Mouse (Mus musculus): ENCODE results near the gene Tuba1b. TPM values are rescaled to one million over a fixed set of nuclear protein-coding genes. Genes with fewer than 3 reads are reported as not detected.
A peak's percentile ranks its signal among the peaks of the same experiment; 100 is the strongest.

Tuba1b gene
- total RNA-seq, 2 experiments from 2014 or later: 64.0 to 93.6 TPM

DNA sequence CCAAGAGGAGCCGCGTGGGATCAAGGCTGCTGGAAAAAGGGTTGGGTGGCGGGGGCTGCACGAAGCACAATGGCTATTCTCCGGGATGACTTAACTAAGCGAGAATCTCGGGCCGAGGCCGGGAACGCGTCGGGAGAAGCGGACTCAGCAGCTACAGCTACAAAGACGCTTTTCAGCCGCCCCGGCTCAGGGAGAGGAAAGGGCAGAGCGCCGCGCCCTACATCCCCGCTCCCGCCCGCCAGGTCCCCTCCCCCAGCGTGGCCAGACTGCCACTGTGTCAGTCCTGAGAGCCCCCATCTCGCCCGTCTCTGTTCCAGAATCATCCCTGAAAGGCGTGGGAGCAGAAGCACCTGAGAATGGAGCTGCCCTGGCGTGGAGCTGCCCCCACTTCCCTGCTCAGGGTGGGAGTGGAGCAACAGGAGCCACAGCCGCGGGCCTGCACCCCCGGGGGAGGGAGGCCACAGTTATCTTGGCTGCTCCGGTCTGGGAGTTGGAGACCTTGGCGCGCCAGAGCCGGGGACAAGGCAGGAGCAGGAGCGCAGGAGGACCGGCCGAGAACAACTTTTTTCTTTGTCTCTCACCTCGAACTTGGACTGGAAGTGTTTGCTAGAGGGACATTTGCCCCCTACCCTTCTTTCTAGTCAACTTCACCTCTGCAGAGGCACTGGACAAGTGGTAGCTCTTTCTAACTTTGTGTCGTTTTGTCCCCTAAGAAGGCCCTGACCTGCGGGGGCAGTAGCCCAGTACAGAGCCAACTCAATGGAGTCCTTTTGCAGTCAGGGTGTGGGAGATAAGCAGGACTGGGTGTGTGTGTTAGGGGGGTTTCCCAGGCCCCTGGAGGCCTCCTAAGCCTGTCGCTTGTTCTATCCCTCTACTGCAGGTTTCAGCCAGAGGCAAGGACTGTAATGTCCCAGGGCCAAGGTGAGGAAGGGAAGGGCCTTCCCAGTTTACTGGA is 38.5 kb downstream of the Tuba1b start:
- DNase-seq: peak; percentile 27

DNA sequence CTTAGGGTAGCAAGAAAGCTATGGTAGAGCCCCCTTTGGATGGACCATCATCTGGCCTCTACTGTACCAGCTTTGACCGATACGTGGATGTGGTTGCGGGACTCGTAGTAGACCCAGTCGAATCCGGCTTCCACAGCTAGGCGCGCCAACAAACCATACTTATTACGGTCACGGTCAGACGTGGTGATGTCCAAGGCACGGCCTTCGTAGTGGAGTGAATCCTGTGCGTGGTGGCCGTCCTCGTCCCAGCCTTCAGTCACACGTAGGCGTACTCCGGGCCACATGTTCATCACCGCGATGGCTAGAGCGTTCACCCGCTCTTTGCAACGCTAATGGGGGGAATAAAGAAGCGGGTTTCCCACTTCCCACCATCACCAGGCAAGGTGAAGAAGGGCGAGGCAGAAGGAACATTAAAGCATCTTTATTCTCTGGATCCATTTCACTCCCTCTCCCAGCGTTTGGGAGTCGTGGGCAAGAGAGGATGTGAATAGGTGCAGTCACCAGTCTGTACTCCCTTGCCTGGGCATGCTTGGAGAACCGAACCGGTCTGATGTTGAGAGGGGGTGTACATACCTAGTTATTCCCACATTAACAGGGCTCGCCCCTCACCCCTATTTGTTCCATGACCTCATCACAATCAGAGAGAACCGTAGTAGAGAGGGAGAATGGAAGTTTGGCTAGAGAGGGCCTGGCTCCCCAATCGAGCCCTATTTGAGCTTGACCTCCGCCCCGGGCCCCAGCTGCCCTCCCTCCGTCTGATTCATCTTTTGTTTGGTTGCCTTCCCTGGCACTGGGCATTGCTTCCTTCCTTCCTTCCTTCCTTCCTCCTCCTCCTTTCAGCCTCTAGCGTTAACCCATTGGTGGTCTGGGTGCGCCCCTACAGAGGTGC is 39.4 kb downstream of the Tuba1b start:
- intact Hi-C loops (cut with DNase I; ENCODE audit: low total_unique reads): loop anchor here (5.0 kb wide), 2 partner anchors 32 to 102 kb away; no protein-coding TSS in a partner anchor
- DNase-seq: no peak

More for the DNA sequence above, 38.5 kb downstream of the Tuba1b start:
- intact Hi-C loops (cut with DNase I; ENCODE audit: low total_unique reads): no loop called here

DNA sequence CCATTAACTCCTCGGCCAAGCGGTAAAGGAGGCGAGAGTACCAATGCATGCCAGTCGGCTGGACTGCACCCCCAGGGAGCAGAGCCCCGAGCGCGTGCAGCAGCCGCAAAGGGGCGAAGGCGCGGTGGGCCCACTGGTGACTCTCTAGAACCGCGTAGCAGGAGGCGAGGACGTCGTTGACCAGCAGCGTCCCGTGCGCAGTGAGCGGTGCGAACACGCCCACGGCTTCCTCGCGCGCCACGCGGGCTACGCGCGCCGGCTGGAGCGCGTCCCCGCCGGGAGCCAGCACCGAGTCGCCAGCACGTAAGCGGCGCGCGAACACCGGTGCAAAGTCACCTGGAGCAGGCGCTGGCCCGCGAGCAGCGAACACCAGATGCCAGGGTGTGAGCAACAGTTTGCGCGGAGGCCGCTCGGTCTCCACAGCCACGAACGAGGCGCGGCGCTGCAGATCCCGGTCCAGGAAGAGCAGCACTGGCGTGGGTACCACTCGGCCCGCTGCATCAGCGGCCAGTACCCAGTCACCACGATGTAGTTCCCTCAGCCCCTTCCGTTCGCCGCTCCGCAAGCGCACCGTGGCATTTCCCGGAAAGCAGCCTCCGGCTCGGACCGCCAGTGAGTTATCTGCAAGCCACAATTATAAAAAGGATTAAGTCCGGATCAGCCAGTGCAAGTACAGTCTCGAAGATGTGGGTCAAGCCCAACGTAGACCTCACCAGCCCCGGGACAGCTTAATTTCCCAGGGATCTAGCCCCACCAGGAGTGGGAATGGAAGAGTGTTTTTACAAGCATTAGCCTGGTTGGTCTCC is 40.2 kb downstream of the Tuba1b start, which contains the start of gene Rhebl1:
Gene Rhebl1, minus strand, starts transcription at position 601 of the 806 bp plus-strand sequence.
- DNase-seq: peak; percentile 28
- intact Hi-C loops (cut with DNase I; ENCODE audit: low total_unique reads): loop anchor here (5.0 kb wide), 2 partner anchors 33 to 103 kb away; no protein-coding TSS in a partner anchor

DNA sequence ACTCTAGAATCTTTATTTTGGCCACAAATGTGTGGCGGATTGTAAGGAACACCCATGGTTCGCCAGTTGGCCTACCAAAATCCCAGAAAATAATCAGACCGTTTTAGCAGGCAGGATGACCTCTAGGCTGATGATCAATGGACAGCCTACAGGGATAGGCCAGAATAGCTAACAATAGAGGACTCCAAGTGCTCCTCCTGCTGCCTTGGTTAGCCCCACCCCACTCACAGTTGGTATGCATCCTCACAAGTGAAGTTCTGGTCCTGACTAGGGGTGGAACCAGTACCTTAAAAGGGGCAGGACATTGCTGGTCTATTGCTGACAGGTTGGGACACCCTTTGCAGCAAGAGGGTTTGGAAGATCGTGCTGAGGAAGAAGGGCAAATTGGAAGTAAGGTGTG is 41.3 kb downstream of the Tuba1b start:
- intact Hi-C loops (cut with DNase I; ENCODE audit: low total_unique reads): loop anchor here (5.0 kb wide), 2 partner anchors 34 to 104 kb away; no protein-coding TSS in a partner anchor
- no peak for DNase-seq

DNA sequence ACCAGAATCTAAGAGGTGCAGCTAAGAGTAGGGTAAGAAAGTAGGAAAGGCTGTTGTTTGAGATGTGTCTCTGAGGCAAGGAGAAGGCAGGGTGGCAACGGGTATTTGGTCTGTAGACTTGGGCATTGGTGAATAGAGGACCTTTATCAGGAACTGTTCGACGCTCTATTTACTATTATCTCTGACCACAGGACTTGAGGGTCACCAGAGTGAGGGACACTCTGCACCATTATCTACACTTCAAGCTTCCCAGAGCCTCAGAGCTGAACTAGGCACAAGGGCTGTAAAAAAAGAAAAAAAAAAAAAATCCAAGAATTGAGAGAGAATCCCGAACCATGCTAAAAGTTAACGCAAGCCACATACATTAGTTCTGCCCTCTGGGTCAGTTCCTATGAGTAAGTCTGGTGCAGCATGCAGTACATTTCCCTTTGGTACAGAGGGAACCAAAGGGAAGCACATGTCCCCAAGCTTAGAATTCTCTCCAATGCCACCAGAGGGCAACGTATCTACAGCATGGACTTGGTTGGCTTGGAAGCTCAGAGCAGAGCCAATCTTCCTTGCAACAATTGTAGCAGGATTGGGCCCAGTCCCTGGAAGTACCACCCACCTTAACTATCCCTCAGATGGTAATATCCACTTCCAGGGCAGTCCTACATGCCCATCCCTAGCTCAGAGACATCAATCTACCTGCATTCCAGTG is 42.3 kb downstream of the Tuba1b start:
- intact Hi-C loops (cut with DNase I; ENCODE audit: low total_unique reads): loop anchor here (5.0 kb wide), 2 partner anchors 35 to 105 kb away; no protein-coding TSS in a partner anchor
- peak; percentile 49 for DNase-seq

DNA sequence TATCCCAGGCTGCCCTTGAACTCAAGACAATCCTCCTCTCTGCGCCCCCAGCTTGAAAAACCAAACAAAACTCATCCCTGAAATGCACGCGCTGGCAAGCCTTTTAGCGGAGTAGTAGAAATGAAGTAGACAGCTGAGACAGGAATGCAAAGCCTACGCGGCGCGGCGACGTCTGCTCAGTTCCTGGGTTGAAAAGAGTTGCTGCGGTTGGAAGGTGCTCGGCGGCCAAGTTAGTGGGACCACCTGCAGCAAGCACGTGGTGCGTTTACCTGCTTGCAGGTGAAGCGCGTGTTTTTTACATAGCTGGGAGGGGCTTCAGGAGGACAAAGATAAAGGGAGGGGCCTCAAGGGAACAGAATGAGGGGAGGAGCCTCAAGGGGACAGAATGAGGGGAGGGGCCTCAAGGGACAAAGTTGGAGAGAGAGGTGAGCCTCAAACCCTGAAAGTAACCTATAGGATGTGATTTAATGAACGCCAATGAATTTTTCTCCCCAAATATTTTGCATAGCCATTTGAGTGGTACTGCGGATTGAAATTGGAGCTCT is 43.1 kb downstream of the Tuba1b start:
- no peak for DNase-seq

DNA sequence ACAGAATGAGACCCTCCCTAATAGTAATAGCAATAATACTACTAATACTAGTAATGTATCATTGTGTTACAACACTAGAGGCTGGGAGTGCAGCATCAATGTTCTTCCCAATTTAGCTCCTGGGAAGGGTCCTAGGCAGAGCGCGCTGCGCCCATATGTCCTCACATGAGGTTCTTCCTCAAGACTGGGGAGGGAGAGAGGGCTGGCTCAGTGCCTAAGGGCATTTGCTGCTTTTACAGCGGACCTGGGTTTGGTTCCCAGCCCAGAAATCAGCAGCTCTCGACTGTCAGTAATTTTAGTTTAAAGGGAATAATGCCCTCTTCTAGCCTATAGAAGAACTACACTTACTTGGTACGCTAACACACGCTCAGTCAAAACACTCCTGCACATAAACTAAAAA is 46.8 kb downstream of the Tuba1b start:
- intact Hi-C loops (cut with DNase I; ENCODE audit: low total_unique reads): no loop called here
- DNase-seq: no peak

More for the DNA sequence above, 43.1 kb downstream of the Tuba1b start:
- intact Hi-C loops (cut with DNase I; ENCODE audit: low total_unique reads): loop anchor here (5.0 kb wide), 2 partner anchors 36 to 106 kb away; no protein-coding TSS in a partner anchor

DNA sequence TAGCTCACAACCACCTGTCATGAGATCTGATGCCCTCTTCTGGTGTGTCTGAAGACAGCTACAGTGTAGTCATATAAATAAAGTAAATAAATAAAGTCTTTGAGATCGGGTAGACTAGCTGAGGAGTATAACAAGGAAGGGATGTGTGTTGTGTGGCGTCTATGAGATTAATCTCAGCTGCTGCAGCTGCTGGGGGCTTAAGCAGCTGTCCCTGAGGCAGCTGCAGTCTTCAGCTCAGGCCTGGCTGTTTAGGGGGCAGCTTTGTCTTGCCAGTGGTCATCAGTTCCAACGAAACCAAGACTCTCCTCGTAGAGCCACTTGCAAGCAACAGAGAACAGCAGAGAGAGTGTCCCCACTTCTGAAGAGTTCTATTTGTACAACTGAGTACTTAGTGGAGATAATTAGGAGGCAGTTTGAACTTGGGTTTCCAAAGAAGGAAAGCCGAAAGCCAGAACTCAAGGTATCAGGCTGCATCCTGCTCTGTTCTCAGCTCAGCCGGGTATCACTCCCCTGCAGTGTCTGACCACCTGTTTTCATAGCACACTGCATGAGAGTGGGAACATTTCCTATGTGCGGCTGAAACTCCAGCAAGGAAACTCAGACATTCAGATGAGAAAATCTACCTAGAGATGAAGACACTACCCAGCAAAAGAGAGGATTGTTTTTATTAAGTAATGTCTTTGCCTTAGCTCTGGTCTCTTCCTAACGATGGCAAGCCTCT is 47.5 kb downstream of the Tuba1b start:
- intact Hi-C loops (cut with DNase I; ENCODE audit: low total_unique reads): no loop called here
- DNase-seq: no peak

DNA sequence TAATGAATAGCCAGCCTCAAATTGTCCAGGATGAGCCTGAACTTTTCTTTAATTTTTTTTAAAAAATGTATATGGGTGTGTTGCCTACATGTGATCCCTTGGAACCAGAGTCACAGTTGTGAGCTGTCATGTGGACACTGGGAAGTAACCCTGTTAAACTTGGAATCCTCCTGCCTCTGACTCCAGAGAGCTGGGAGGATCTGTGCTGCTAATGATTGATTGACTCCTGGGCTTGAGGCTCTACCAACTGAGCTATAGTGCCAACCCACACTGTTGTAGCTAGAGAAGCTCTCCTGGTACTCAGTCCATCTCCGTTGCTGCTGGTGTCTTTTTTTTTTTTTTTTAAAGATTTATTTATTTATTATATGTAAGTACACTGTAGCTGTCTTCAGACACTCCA is 50.3 kb downstream of the Tuba1b start:
- DNase-seq: no peak
- intact Hi-C loops (cut with DNase I; ENCODE audit: low total_unique reads): no loop called here

DNA sequence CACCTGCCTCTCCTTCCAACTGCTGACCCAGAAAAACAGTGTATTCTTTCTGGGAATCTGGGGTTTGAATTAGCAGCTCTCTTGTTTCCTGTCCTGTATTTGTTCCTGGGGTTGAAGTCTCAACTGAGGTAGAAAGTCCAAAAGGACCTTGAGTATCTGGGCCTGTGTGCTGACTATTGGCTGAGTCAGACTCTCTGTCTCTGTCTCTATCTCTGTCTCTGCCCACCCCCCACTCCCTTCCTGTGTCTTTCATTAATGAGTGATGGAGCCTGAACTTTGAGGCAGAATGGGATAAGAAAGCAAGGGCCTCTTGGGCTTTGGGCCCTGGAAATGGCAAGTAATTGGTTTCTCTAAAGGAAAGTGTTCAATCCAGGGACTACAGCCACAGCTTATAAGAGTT is 50.7 kb downstream of the Tuba1b start:
- intact Hi-C loops (cut with DNase I; ENCODE audit: low total_unique reads): no loop called here
- DNase-seq: no peak

DNA sequence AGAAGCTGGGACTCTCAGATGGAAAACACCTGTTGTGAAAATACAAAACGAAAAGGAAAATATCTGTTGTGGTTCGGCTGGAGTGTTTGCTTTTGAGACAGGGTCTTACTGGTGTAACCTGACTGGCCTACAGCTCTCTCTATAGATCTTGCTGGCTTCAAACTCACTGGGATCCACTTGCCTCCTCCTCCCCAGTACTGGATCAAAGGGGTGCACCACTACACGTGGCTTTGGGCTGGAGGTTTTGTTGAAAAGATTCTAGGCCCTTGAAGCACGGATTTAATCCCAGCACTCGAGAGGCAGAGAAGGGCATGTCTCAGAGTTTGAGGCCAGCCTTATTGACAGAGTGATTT is 52.7 kb downstream of the Tuba1b start:
- intact Hi-C loops (cut with DNase I; ENCODE audit: low total_unique reads): no loop called here
- no peak for DNase-seq

Other genes starting within 250 kb of the Tuba1b start
- not detected for gene Ccdc65, start 226.4 kb downstream of the Tuba1b start, total RNA-seq (2021)
- 1 to 10 TPM; 3.9 to 4.4 TPM for gene Fkbp11, start 206.4 kb downstream of the Tuba1b start, total RNA-seq (2021)
- gene Arf3, start 171.4 kb downstream of the Tuba1b start, total RNA-seq (2021): 10 to 100 TPM; 14.6 to 15.8 TPM
- gene Wnt10b, start 156.4 kb downstream of the Tuba1b start, total RNA-seq (2021): 1 to 10 TPM in 1 of 2 experiments, under 1 TPM in 1; 0.78 to 1.5 TPM
- under 1 TPM in 1 of 2 experiments, not detected in 1; 0.10 TPM for gene Wnt1, start 144.7 kb downstream of the Tuba1b start, total RNA-seq (2021)
- gene Ddn, start 125.1 kb downstream of the Tuba1b start, total RNA-seq (2021): 1 to 10 TPM; 1.6 to 2.7 TPM
- gene Prkag1, start 103.0 kb downstream of the Tuba1b start, total RNA-seq (2021): 10 to 100 TPM; 36.6 to 42.0 TPM
- 10 to 100 TPM; 40.2 to 40.8 TPM for gene Kmt2d, start 63.4 kb downstream of the Tuba1b start, total RNA-seq (2021)
- 1 to 10 TPM; 1.1 to 2.0 TPM for gene Rhebl1, start 40.0 kb downstream of the Tuba1b start, total RNA-seq (2021)
- gene Dhh, start 36.0 kb downstream of the Tuba1b start, total RNA-seq (2021): 1 to 10 TPM in 1 of 2 experiments, under 1 TPM in 1; 0.97 to 4.1 TPM
- 10 to 100 TPM in 1 of 2 experiments, 1 to 10 TPM in 1; 4.4 to 11.3 TPM for gene Lmbr1l, start 16.3 kb downstream of the Tuba1b start, total RNA-seq (2021)
- not detected for gene Gm49450, start 19.0 kb upstream of the Tuba1b start, total RNA-seq (2021)
- 100 to 1,000 TPM in 1 of 2 experiments, 10 to 100 TPM in 1; 58.7 to 109 TPM for gene Tuba1a, start 19.1 kb upstream of the Tuba1b start, total RNA-seq (2021)
- 10 to 100 TPM; 14.3 to 21.0 TPM for gene Tuba1c, start 95.3 kb upstream of the Tuba1b start, total RNA-seq (2021)
- 1 to 10 TPM; 1.2 to 1.4 TPM for gene Prph, start 120.6 kb upstream of the Tuba1b start, total RNA-seq (2021)
- gene Troap, start 140.0 kb upstream of the Tuba1b start, total RNA-seq (2021): 1 to 10 TPM; 1.4 to 1.8 TPM
- gene C1ql4, start 153.3 kb upstream of the Tuba1b start, total RNA-seq (2021): not detected
- gene Dnajc22, start 158.6 kb upstream of the Tuba1b start, total RNA-seq (2021): under 1 TPM in 1 of 2 experiments, not detected in 1; 0.12 TPM
- 1 to 10 TPM; 7.1 to 8.7 TPM for gene Spats2, start 191.4 kb upstream of the Tuba1b start, total RNA-seq (2021)